Mouse (Mus musculus): ENCODE data around the gene Pltp.

DNA sequence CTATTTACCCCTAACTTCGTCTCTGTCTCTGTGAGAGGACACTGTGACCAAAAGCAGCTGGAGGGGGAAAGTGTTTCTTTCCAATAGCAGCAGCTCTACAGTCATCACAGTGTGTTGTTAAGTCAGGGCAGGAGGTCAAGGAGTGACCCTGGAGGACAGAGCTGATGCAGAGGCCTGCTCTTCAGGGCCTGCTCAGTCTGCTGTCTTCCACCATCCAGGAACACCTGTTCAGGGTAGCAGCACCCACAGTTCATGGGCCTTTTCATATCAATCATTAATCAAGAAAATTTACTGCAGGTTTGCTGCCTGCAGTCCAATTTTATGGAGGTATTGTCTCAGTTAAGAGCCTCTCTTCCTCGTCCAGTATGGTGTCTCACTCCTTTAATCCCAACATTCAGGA, 44.0 kb downstream of the Pltp start:
- TF ChIP-seq CTCF (IDR thresholded peaks at IDR 0.05) (no peak), EP300 (IDR thresholded peaks at IDR 0.05) (no peak)
